Mouse (Mus musculus) lung, adult 2 months (tissue): ENCODE measurements around the gene Gramd1b.

ENCODE experiments used
- CTCF ChIP-seq: fragments of 200-500 bp; IDR thresholded peaks from 2 replicates; pipeline ENCODE4 v1.5.1; 2011; ENCODE audit warnings: mild to moderate bottlenecking, low read length, control low read depth; ENCODE audit not compliant: insufficient read depth
- POLR2A ChIP-seq: fragments of 200-500 bp; IDR thresholded peaks from 2 replicates; pipeline ENCODE4 v1.6.1; 2011; ENCODE audit warnings: low read depth, mild to moderate bottlenecking, control low read depth, low read length, borderline replicate concordance; ENCODE audit errors: extremely low read depth

- TF ChIP-seq CTCF (no peak), POLR2A (no peak)
Observed at GRCm38 (mm10) chr9:40356768-40357446, 174.3 kb downstream of the Gramd1b start.
